Mouse (Mus musculus) spleen, adult 2 months (tissue): ENCODE results near the gene Slc5a5. TPM values are rescaled to one million over a fixed set of nuclear protein-coding genes. Genes with fewer than 3 reads are reported as not detected.

Source experiments
- DNase-seq, 2 experiments: peaks; one replicate each; pipeline versions ENCODE4 v3.0.0 to v3.0.0-alpha.2; 2012 to 2021; ENCODE audit warnings: low spot score in 2 of 2, low read depth in 1 of 2
- H3K27ac ChIP-seq: fragments of 200-500 bp; 2 replicates; pipeline ENCODE4 v1.5.1; 2012; ENCODE audit warnings: low read length, inconsistent platforms; ENCODE audit not compliant: insufficient read depth
- H3K27me3 ChIP-seq: fragments of 200-500 bp; 2 replicates; pipeline ENCODE4 v1.6.1; 2012; ENCODE audit warnings: mild to moderate bottlenecking, moderate library complexity, low read length, inconsistent platforms; ENCODE audit not compliant: control insufficient read depth, insufficient read depth
- H3K36me3 ChIP-seq: fragments of 200-500 bp; 2 replicates; pipeline ENCODE4 v1.6.1; 2012; ENCODE audit warnings: mild to moderate bottlenecking, low read length, inconsistent platforms; ENCODE audit not compliant: control insufficient read depth, insufficient read depth
- H3K4me1 ChIP-seq: fragments of 200-500 bp; 2 replicates; pipeline ENCODE4 v1.6.1; 2011; ENCODE audit warnings: inconsistent platforms; ENCODE audit not compliant: control insufficient read depth, insufficient read depth, insufficient read length
- H3K4me3 ChIP-seq: fragments of 200-500 bp; 2 replicates; pipeline ENCODE4 v1.5.1; 2011; ENCODE audit warnings: mild to moderate bottlenecking, inconsistent platforms; ENCODE audit not compliant: insufficient read depth, insufficient read length; ENCODE audit errors: extremely low read depth
- CTCF ChIP-seq: fragments of 200-500 bp; IDR thresholded peaks from 2 replicates; pipeline ENCODE4 v1.5.1; 2011; ENCODE audit warnings: mild to moderate bottlenecking, inconsistent platforms; ENCODE audit not compliant: insufficient read depth, insufficient read length, insufficient replicate concordance; ENCODE audit errors: extremely low read depth
- POLR2A ChIP-seq: fragments of 200-500 bp; IDR thresholded peaks from 2 replicates; pipeline ENCODE4 v1.6.1; 2011; ENCODE audit warnings: low read depth, low read length, inconsistent platforms
- WGBS: fragments of 180-500 bp; shearing (Covaris S2); methylation state at CpG from one replicate; pipeline ENCODE4 v1.1.7; 2018; 5-methylcytosine and 5-hydroxymethylcytosine counted together
- polyA plus RNA-seq: library from polyadenylated mRNA; depleted of rRNA; stranded (reverse); fragments of >200 nt; gene quantifications from 2 replicates; pipeline ENCODE4 v1.2.3, GENCODE M21; 2012

The Slc5a5 gene
- polyA plus RNA-seq, 1 experiment: 1.0 TPM

DNA sequence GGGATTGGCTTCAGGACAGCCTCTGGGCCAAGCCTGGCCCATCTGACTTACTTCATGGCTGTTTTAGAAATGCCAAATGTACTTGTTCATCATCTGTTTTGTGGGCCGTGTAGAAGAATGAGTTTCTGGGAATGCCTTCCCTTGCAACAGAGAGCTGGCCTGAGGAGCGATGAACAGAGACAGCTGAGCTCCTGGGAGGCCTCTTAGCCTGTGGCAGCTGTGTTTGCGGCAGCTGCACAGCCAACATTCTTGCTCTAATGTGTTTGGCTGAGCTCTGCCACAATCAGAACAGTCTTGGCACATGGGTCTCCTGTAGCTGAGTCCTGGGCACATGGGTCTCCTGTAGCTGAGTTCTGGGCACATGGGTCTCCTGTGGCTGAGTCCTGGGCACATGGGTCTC, 35.5 kb upstream of the Slc5a5 start:
- 92% methylated on average over 3 of the region's 3 CpGs for WGBS
- Histone ChIP-seq H3K27me3 (no peaks in the 10 kb centered on the region), H3K27ac (no peak overlapping the region), H3K4me1 (no peaks in the 10 kb centered on the region), H3K4me3 (no peak overlapping the region), H3K36me3 (no peaks in the 10 kb centered on the region)
- DNase-seq: no peak
- TF ChIP-seq POLR2A (no peak), CTCF (no peak)

DNA sequence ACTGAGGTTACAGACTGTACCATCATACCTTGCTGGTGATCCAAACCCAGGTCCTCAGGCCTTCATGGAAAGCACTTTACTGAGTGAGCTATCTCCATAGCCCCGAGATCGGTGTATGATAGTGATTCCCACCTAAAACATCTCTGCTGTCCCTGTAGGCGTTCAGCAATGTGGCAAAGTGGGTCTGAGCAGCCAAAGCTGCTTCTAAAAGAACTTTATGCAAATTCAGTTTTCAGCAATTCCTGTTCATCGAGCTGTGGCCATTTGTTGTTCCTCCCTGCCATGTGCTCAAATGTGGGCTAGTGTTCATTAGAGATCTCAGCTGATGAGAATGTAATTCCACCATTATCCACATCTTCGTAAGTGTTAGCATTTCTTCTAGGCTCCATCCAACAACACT, 33.8 kb upstream of the Slc5a5 start:
- Histone ChIP-seq H3K36me3 (no peaks in the 10 kb centered on the region), H3K27ac (no peak overlapping the region)
- no peak for TF ChIP-seq CTCF
- no peak for TF ChIP-seq POLR2A

DNA sequence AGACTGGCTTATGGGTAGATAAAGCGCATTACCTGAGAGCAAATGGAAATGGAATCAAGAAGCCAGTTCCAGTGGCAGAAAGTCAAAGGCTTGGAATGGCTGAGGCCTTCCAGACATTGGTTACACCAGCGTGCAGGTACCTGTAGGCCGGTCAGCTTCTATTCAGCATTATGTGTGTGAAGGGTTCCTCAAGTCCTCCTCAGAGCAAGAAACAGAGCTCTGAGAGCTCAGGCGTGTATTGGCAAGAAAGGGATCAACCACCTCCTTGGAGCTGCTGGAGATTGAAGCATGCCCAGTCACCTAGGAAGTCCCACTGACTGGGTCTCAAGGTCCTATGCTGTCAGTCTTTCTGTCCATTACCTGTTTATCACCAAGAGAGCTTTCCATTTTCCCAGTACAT, 33.2 kb upstream of the Slc5a5 start:
- 95% methylated on average over 4 of the region's 4 CpGs for WGBS
- no peak overlapping the region for H3K4me3 ChIP-seq
- TF ChIP-seq CTCF (no peak), POLR2A (no peak)
- DNase-seq: no peak
- H3K27ac ChIP-seq: no peak overlapping the region
- no peaks in the 10 kb centered on the region for H3K27me3 ChIP-seq
- no peaks in the 10 kb centered on the region for H3K36me3 ChIP-seq
- H3K4me1 ChIP-seq: no peaks in the 10 kb centered on the region

More for the DNA sequence above, 33.8 kb upstream of the Slc5a5 start:
- Histone ChIP-seq H3K27me3 (no peaks in the 10 kb centered on the region), H3K4me1 (no peaks in the 10 kb centered on the region), H3K4me3 (no peak overlapping the region)
- WGBS: 78% methylated on average over 5 of the region's 5 CpGs
- DNase-seq: no peak

DNA sequence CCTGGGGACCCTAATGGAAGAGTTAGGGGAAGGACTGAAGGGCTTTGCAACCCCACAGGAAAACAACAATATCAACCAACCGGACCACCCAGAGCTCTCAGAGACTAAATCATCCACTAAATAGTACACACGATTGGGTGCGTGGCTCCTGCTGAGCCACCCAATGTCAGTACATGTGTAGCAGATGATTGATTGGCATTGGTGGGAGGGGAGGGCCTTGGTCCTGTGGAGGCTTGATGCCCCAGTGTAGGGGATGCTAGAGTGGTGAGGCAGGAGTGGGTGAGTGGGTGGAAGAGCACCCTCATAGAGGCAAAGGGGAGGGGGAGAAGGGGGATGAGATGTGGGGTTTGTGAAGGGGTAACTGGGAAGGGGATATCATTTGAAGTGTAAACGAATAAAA, 31.6 kb upstream of the Slc5a5 start:
- Histone ChIP-seq H3K4me3 (no peak overlapping the region), H3K36me3 (no peaks in the 10 kb centered on the region; the same call in 1 of the 2 replicates), H3K27me3 (no peaks in the 10 kb centered on the region), H3K27ac (no peak overlapping the region), H3K4me1 (no peaks in the 10 kb centered on the region)
- TF ChIP-seq POLR2A (no peak), CTCF (no peak)
- no peak for DNase-seq
- WGBS: 92% methylated on average over 4 of the region's 4 CpGs

DNA sequence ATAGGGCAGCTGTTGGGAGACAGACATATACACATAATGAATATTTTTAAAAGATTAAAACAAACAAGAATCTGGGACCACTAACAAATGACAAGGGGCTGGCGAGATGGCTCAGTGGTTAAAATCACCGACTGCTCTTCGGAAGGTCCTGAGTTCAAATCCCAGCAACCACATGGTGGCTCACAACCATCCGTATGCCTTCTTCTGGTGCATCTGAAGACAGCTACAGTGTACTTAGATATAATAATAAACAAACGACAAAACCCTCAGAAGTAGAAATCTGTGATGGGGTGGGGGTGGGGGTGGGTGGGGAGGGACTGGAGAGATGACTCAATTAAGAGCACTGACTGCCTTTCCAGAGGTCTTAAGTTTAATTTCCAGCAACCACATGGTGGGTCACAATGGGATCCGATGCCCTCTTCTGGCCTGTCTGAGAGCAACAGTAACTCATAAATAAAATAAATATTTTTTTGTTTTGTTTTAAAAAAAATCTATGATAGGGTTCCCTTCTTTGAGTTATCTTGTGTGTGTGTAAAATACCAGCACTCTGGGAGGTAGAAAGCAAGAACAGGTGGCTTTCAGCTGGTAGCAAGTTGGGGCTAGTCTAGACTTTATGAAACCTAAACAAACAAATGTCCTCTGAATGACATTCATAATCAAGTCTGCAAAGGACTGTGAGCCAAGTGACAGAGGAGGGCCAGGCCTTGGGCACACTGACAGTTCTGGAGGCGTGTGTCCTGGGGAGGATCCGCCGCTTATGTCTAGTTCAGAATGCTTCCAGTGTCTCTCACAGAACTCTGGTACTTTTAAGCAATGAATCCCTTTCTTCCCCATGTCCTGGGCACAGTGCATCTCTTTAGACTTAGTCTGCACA, 27.7 kb upstream of the Slc5a5 start:
- Histone ChIP-seq H3K27me3 (no peaks in the 10 kb centered on the region), H3K27ac (no peak overlapping the region), H3K4me3 (no peak overlapping the region), H3K4me1 (no peaks in the 10 kb centered on the region), H3K36me3 (peaks cover 20% of the 10 kb centered on the region)
- TF ChIP-seq POLR2A (no peak), CTCF (no peak)
- no peak for DNase-seq
- 87% methylated on average over 9 of the region's 9 CpGs for WGBS

DNA sequence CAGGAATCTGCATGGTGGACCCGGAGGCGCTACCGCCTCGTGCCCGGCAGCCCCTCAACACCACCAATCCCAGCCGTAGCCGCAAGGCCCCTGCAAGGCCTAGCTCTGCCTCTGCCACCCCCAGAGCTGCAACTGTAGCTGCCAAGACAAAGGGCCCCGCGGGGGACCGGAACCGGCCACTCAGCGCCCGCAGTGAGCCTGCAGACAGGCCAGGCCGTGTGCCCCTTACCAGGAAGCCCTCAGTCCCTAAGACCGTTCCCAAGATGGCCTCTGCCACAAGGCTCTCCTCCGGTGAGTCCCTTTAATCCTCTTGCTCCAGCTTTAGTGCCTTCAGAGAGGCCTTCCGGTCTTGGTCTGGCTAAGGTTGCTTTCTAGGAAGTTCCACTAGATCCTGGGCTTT, 22.1 kb upstream of the Slc5a5 start:
- Histone ChIP-seq H3K27ac (no peak overlapping the region), H3K36me3 (peaks cover 47% of the 10 kb centered on the region), H3K27me3 (no peaks in the 10 kb centered on the region), H3K4me3 (no peak overlapping the region), H3K4me1 (no peaks in the 10 kb centered on the region)
- TF ChIP-seq POLR2A (no peak), CTCF (no peak)
- 95% methylated on average over 17 of the region's 17 CpGs for WGBS
- DNase-seq: no peak

DNA sequence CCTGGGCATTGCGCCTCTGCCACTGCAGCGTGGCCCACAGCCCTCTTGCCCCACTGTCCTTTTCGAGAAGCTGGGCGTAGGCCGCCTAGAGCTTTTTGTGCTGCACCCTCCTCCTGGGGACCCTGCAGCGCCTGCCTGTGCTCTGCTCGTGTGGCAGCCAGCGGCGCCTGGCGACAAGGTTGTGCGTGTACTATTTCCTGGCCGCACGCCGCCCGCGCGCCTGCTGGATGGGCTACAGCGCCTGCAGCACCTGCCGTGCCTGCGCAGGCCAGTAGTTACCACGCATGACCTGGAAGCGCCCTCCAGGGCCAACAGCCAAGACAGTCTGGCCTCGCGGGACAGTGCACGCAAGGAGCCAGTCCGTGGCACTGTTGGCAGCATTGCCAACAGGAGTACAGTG, 21.0 kb upstream of the Slc5a5 start:
- Histone ChIP-seq H3K4me1 (no peaks in the 10 kb centered on the region), H3K27ac (no peak overlapping the region), H3K27me3 (no peaks in the 10 kb centered on the region), H3K36me3 (peaks cover 47% of the 10 kb centered on the region), H3K4me3 (no peak overlapping the region)
- no peak for DNase-seq
- 94% methylated on average over 26 of the region's 26 CpGs for WGBS
- TF ChIP-seq CTCF (no peak), POLR2A (no peak)
